Mouse (Mus musculus): ENCODE data around the gene Numa1. TPM values are rescaled to one million over a fixed set of nuclear protein-coding genes. Genes with fewer than 3 reads are reported as not detected.
A peak's percentile ranks its signal among the peaks of the same experiment; 100 is the strongest.

Gene Numa1
- polyA plus RNA-seq, 1 experiment from 2014 or later: 17.2 TPM

DNA sequence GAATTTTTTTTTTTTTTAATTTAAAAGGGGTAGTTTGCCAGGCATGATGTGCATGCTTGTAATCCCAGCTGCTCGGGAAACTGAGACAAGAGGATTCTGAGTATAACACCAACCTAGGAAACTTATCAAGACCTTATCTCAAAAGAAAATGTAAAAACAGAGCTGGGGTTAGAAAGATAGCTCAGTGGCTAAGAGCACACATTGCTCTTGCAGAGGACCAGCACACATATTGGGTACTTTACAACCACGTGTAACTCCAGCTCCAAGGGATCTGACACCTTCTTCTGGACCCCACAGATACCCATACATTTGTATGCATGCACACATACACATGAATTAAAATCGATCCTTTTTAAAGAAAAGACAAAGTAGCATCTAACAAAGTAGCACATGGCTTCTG lies 127.4 kb downstream of the Numa1 start:
- no peak for DNase-seq
- H3K4me3 ChIP-seq (ENCODE audit: low read depth, low read length): no peak overlapping the region
- ATAC-seq: no peak
- no peak overlapping the region for H3K4me2 ChIP-seq (ENCODE audit: low read depth, low read length)
- peaks cover 27% of the 10 kb centered on the region for H3K4me1 ChIP-seq (ENCODE audit: insufficient read depth)
- 0 out of 2 replicates have a peak, but pooled peaks cover 4% of the 10 kb centered on the region for H3K36me3 ChIP-seq (replicated peaks; ENCODE audit: insufficient read depth, low read length)
- no peaks in the 10 kb centered on the region for H3K9me3 ChIP-seq (ENCODE audit: low read length)
- WGBS (ENCODE audit: insufficient replicate concordance): 59% methylated on average over 3 of the region's 3 CpGs
- no peak overlapping the region for H3K27ac ChIP-seq (ENCODE audit: low read depth)
- TF ChIP-seq EP300 (IDR thresholded peaks at IDR 0.05; ENCODE audit: low read depth) (no peak), CTCF (IDR thresholded peaks at IDR 0.05; ENCODE audit: low read depth) (no peak)
- no peaks in the 10 kb centered on the region for H3K27me3 ChIP-seq (ENCODE audit: insufficient read depth, low read length)
- no peak overlapping the region for H3K9ac ChIP-seq (replicated peaks)

DNA sequence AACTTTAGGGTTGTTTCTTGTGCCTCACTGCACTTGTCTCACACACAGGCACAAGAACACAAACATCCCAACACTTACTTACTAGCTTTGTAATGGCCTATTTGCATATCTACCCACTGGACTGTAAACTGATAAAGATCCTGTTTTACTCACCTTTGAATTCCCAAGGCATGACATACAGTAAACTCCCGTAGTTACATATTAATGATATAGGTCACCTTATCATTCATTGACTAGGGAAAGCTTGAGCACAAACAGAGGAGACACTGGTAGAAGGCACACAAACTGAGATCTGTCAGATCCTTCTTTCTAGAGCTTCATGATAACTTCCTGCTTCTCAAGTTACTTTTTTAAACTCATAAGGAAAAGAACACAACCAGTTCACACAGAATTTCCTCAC lies 128.3 kb downstream of the Numa1 start:
- Histone ChIP-seq H3K9me3 (ENCODE audit: low read length) (no peaks in the 10 kb centered on the region), H3K27me3 (ENCODE audit: insufficient read depth, low read length) (no peaks in the 10 kb centered on the region), H3K4me2 (ENCODE audit: low read depth, low read length) (0 out of 2 replicates have a peak overlapping the region, but pooled peaks have one; percentile 2), H3K27ac (ENCODE audit: low read depth) (peak overlapping the region; percentile 18; the same call in 1 of the 2 replicates), H3K36me3 (replicated peaks; ENCODE audit: insufficient read depth, low read length) (0 out of 2 replicates have a peak, but pooled peaks cover 2% of the 10 kb centered on the region), H3K9ac (replicated peaks) (no peak overlapping the region), H3K4me3 (ENCODE audit: low read depth, low read length) (no peak overlapping the region), H3K4me1 (ENCODE audit: insufficient read depth) (peaks cover 31% of the 10 kb centered on the region)
- TF ChIP-seq EP300 (IDR thresholded peaks at IDR 0.05; ENCODE audit: low read depth): no peak
- TF ChIP-seq CTCF (IDR thresholded peaks at IDR 0.05; ENCODE audit: low read depth): no peak
- DNase-seq: no peak
- WGBS (ENCODE audit: insufficient replicate concordance): 67% methylated on average over 1 of the region's 1 CpGs
- ATAC-seq: no peak

DNA sequence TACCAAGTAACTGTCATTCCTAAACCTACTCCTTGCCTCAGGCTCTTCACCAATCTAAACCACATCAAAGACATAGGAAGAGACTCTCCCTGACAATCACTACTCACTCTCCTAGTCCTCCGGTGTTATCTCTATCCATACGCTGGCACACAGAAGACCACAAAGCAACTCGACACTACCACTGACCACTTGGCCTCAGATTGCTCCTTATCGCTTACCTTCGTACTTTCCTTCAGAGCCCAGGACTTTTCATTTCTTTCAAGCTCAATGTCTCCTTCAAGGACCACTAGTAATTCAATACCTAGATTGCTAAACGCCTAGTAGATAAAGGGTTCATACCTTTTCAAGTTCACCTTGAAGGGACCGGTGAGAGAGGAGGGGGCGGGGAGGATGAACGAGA lies 130.0 kb downstream of the Numa1 start:
- Histone ChIP-seq H3K27ac (ENCODE audit: low read depth) (no peak overlapping the region), H3K9ac (replicated peaks) (no peak overlapping the region), H3K4me2 (ENCODE audit: low read depth, low read length) (peak overlapping the region; percentile 96), H3K27me3 (ENCODE audit: insufficient read depth, low read length) (no peaks in the 10 kb centered on the region), H3K4me1 (ENCODE audit: insufficient read depth) (peaks cover 31% of the 10 kb centered on the region), H3K4me3 (ENCODE audit: low read depth, low read length) (peak overlapping the region; percentile 85), H3K9me3 (ENCODE audit: low read length) (no peaks in the 10 kb centered on the region), H3K36me3 (replicated peaks; ENCODE audit: insufficient read depth, low read length) (0 out of 2 replicates have a peak, but pooled peaks cover 2% of the 10 kb centered on the region)
- DNase-seq (no peak), ATAC-seq (no peak)
- no peak for TF ChIP-seq EP300 (IDR thresholded peaks at IDR 0.05; ENCODE audit: low read depth)
- 52% methylated on average over 9 of the region's 9 CpGs for WGBS (ENCODE audit: insufficient replicate concordance)

Other genes with a start within 250 kb of the Numa1 start
- not detected in 2 replicates for gene Phox2a, start 115.8 kb upstream of the Numa1 start, polyA plus RNA-seq (2015; fragmentation: Nextera tagmentation; extraction: Ambion mirVana)
- 5.0 TPM in 2 replicates for gene Inppl1, start 95.9 kb upstream of the Numa1 start, polyA plus RNA-seq (2015; fragmentation: Nextera tagmentation; extraction: Ambion mirVana)
- 8.2 and 9.0 TPM in 2 replicates for gene Folr2, start 76.9 kb upstream of the Numa1 start, polyA plus RNA-seq (2015; fragmentation: Nextera tagmentation; extraction: Ambion mirVana)
- 23.8 and 28.5 TPM in 2 replicates for gene Anapc15, start 70.4 kb upstream of the Numa1 start, polyA plus RNA-seq (2015; fragmentation: Nextera tagmentation; extraction: Ambion mirVana)
- 0.63 and 0.92 TPM in 2 replicates for gene Folr1, start 63.3 kb upstream of the Numa1 start, polyA plus RNA-seq (2015; fragmentation: Nextera tagmentation; extraction: Ambion mirVana)
- 61.5 and 62.2 TPM in 2 replicates for gene Lamtor1, start 28.2 kb upstream of the Numa1 start, polyA plus RNA-seq (2015; fragmentation: Nextera tagmentation; extraction: Ambion mirVana)
- gene Tomt, start 27.8 kb upstream of the Numa1 start, polyA plus RNA-seq (2015; fragmentation: Nextera tagmentation; extraction: Ambion mirVana): 0.09 and 0.12 TPM in 2 replicates
- gene Lrrc51, start 216 bp upstream of the Numa1 start, polyA plus RNA-seq (2015; fragmentation: Nextera tagmentation; extraction: Ambion mirVana): 2.5 and 3.1 TPM in 2 replicates
- 37.7 and 40.6 TPM in 2 replicates for gene Il18bp, start 84.6 kb downstream of the Numa1 start, polyA plus RNA-seq (2015; fragmentation: Nextera tagmentation; extraction: Ambion mirVana)
- 8.1 and 10.0 TPM in 2 replicates for gene Rnf121, start 131.4 kb downstream of the Numa1 start, polyA plus RNA-seq (2015; fragmentation: Nextera tagmentation; extraction: Ambion mirVana)
- 4.5 and 5.8 TPM in 2 replicates for gene Xndc1, start 131.4 kb downstream of the Numa1 start, polyA plus RNA-seq (2015; fragmentation: Nextera tagmentation; extraction: Ambion mirVana)
- gene Xntrpc, start 131.6 kb downstream of the Numa1 start, polyA plus RNA-seq (2015; fragmentation: Nextera tagmentation; extraction: Ambion mirVana): 0.15 and 0.20 TPM in 2 replicates
- gene Trpc2, start 149.0 kb downstream of the Numa1 start, polyA plus RNA-seq (2015; fragmentation: Nextera tagmentation; extraction: Ambion mirVana): not detected in 2 replicates
- gene Art1, start 167.6 kb downstream of the Numa1 start, polyA plus RNA-seq (2015; fragmentation: Nextera tagmentation; extraction: Ambion mirVana): 0.22 and 4.0 TPM in 2 replicates
- gene Art5, start 175.4 kb downstream of the Numa1 start, polyA plus RNA-seq (2015; fragmentation: Nextera tagmentation; extraction: Ambion mirVana): 0.13 and 0.30 TPM in 2 replicates
- not detected in 2 replicates for gene Chrna10, start 182.7 kb downstream of the Numa1 start, polyA plus RNA-seq (2015; fragmentation: Nextera tagmentation; extraction: Ambion mirVana)

Data from liver, postnatal 0 days (tissue).